Mouse (Mus musculus) retina, postnatal 1 day (tissue): ENCODE results near the gene Lrrc75a.
A peak's percentile ranks its signal among the peaks of the same experiment; 100 is the strongest.

Experiments
- DNase-seq: peaks from one replicate; pipeline ENCODE4 v3.0.0-alpha.2; 2012

Gene Lrrc75a

GRCm38 (mm10) chr11:62589391-62589790 lies 58.9 kb downstream of the Lrrc75a start:
- no peak for DNase-seq

- DNase-seq = no peak
Observed at GRCm38 (mm10) chr11:62587034-62587433, 61.3 kb downstream of the Lrrc75a start.

- no peak for DNase-seq
Observed at GRCm38 (mm10) chr11:62584671-62585206, 63.6 kb downstream of the Lrrc75a start.

- DNase-seq = no peak
Observed at GRCm38 (mm10) chr11:62583031-62583430, 65.3 kb downstream of the Lrrc75a start.

GRCm38 (mm10) chr11:62576530-62577152 lies 71.7 kb downstream of the Lrrc75a start:
- no peak for DNase-seq

GRCm38 (mm10) chr11:62575659-62576438 lies 72.5 kb downstream of the Lrrc75a start:
- peak; percentile 54 for DNase-seq

GRCm38 (mm10) chr11:62575297-62575658 lies 73.0 kb downstream of the Lrrc75a start:
- peak; percentile 90 for DNase-seq

GRCm38 (mm10) chr11:62574703-62575085 lies 73.6 kb downstream of the Lrrc75a start:
- DNase-seq = no peak

GRCm38 (mm10) chr11:62573959-62574702 lies 74.2 kb downstream of the Lrrc75a start, which contains the start of gene Trpv2:
Gene Trpv2 (plus strand): TSS chr11:62574486.
- no peak for DNase-seq

- DNase-seq = no peak
Observed at GRCm38 (mm10) chr11:62568300-62568699, 80.0 kb downstream of the Lrrc75a start.

GRCm38 (mm10) chr11:62566211-62566610 lies 82.1 kb downstream of the Lrrc75a start:
- no peak for DNase-seq

GRCm38 (mm10) chr11:62565747-62566146 lies 82.6 kb downstream of the Lrrc75a start:
- DNase-seq = no peak

GRCm38 (mm10) chr11:62563590-62563989 lies 84.7 kb downstream of the Lrrc75a start:
- no peak for DNase-seq

- peak; percentile 42 for DNase-seq
Observed at GRCm38 (mm10) chr11:62560463-62561016, 87.8 kb downstream of the Lrrc75a start.

GRCm38 (mm10) chr11:62558961-62559646 lies 89.2 kb downstream of the Lrrc75a start:
- DNase-seq = no peak

- DNase-seq = no peak
Observed at GRCm38 (mm10) chr11:62558152-62558551, 90.2 kb downstream of the Lrrc75a start.

GRCm38 (mm10) chr11:62557205-62557604 lies 91.1 kb downstream of the Lrrc75a start:
- DNase-seq = no peak

- no peak for DNase-seq
Observed at GRCm38 (mm10) chr11:62555896-62556412, 92.4 kb downstream of the Lrrc75a start.

- DNase-seq = no peak
Observed at GRCm38 (mm10) chr11:62554934-62555517, 93.3 kb downstream of the Lrrc75a start.
